Mouse (Mus musculus) T-cell, adult 2 months (primary cell): Measurements from ENCODE around the gene Zfpl1.

Experiments used
- DNase-seq: peaks from one replicate; pipeline ENCODE4 v3.0.0; 2022; ENCODE audit warnings: low spot score

The Zfpl1 gene

DNA sequence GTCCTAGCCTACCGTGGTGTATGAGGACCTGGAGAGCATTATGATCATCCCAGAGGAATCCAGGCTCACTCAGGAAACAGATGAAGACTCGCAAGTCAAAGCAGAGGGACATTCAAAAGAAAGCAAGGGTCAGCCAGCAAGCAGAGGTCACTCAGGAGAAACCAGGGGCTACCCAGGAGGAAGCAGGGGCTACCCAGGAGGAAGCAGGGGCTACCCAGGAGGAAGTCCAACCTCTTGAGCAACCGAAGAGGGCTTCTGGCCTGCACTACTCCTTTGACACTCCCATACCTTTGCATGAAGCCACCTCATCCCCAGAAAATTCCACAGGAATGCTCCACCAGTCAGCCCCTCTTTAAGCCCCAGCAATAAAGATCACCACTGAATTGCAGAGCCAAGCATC, 13.1 kb upstream of the Zfpl1 start:
- DNase-seq: no peak

GRCm38 (mm10) chr19:6094119-6094518, 9.4 kb upstream of the Zfpl1 start, which contains the start of gene AC131692.1:
Gene AC131692.1, plus strand, starts transcription at chr19:6094419.
- no peak for DNase-seq

DNA sequence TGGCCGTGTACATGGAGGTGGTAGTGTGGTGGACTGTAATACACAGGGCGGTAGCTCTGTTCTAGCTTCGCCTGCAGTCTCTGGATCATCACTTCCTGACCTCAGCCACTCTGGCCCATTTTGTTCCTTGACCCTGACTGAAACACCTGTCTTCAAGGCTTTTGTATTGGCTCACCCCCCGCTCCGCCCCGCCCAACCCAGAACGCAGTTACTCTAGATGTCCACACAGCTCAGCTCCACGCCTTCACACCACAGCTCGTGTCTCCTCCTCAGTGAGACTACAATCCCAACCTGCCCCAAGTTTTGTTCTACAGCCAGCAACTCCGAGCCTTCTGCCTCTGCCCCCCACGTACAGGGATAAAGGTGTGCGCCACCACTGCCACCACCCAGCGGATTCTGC, 4.1 kb upstream of the Zfpl1 start:
- no peak for DNase-seq

DNA sequence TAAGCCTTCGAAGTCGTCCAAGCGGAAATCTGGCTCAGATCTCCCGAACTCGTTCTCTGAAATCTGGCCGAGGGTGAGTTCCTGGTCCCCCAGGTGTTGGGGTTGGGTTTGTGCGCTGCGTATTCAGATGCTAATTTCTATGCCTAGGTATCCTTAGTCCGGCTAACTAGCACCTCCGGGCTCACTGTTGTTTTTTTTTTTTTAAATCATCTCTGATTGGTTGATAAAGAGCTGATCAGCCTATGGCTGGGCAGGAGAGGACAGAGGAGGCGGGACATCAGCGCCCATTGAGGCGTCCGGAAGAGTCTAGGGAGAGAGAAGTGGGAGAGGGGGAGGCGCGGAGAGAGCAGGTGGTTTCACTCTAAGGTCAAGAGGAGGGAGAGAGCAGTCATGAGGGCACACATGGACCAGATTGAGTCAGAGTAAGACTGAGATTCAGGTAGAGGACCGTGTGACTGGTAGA, 692 bp upstream of the Zfpl1 start:
- DNase-seq: peak; percentile 51

DNA sequence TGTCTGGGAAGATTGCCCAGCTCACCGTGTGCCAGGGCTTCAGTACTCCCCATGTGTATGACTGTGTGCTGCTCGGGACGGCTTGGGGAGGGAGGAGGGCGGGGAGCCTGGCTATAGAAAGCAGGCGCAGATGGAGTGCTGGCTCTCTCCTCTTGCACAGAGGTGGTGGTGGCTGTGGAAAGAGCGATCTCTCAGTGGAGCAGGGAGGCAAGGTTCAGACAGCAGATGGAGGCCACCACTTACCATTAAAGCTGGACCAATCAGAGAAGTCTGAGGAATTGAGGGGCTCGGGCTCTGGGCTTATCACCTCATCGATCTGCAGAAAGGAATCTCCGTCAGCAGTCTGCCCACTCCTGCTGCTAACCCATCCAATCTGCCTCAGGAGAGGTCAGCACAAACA, 2.6 kb downstream of the Zfpl1 start, which contains the start of gene Gm28374:
Gene Gm28374 (minus strand): TSS at position 101 of the 400 bp plus-strand sequence.
- DNase-seq: no peak

GRCm38 (mm10) chr19:6079983-6080480, 4.7 kb downstream of the Zfpl1 start, which contains the start of gene Tmem262:
Gene Tmem262, plus strand, starts transcription at chr19:6080033.
- no peak for DNase-seq

GRCm38 (mm10) chr19:6076564-6077393, 8.0 kb downstream of the Zfpl1 start, which contains the start of gene Vps51:
Gene Vps51, minus strand, starts transcription at chr19:6077231.
- DNase-seq: peak; percentile 88

GRCm38 (mm10) chr19:6073889-6074288, 10.9 kb downstream of the Zfpl1 start:
- DNase-seq: no peak

GRCm38 (mm10) chr19:6071261-6071660, 13.5 kb downstream of the Zfpl1 start:
- DNase-seq: no peak

- no peak for DNase-seq
Observed at GRCm38 (mm10) chr19:6070571-6071250, 14.0 kb downstream of the Zfpl1 start.

DNA sequence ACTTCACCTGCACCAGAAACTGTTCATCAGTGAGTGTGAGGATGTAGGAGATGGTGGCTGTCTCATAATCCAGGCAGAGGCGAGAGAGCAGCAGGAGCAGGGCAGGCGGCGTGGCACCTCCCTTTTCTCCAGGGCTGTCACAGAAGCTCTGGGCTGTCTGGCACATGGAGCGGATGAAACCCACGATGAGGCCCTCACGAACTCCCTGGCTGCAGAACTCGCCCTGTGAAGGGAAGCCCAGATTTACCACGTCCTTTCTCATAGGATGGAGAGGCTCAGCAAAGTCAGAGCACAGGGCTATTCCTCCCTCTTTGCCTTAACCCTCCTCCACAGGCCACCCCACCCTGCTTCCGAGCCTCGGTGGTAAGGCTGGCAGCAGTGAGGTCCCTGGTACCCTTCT, 14.9 kb downstream of the Zfpl1 start:
- DNase-seq: no peak

GRCm38 (mm10) chr19:6068951-6069350, 15.8 kb downstream of the Zfpl1 start:
- no peak for DNase-seq

GRCm38 (mm10) chr19:6067724-6068415, 16.9 kb downstream of the Zfpl1 start, which contains the start of gene Tm7sf2:
Gene Tm7sf2, minus strand, starts transcription at chr19:6068373.
- DNase-seq: peak; percentile 91

GRCm38 (mm10) chr19:6067011-6067723, 17.6 kb downstream of the Zfpl1 start:
- peak; percentile 84 for DNase-seq

- DNase-seq: no peak
Observed at GRCm38 (mm10) chr19:6066571-6066970, 18.2 kb downstream of the Zfpl1 start.

DNA sequence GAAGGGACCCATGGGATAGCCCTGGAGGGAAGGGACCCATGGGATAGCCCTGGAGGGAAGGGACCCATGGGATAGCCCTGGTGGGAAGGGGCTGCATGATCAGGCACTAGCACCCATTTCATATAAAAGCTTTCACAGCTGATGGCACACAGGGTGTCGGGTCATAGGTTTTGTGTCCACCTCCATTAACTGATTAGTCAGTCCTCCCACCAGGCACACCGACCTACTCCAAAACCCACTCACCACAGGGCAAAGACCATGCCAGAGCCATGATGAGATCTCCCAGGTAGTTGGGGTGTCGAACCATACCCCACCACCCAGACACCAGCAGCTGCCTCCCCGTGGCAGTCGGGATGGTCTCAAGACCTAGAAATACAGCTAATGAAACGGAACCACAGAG, 21.7 kb downstream of the Zfpl1 start:
- DNase-seq: no peak

- no peak for DNase-seq
Observed at GRCm38 (mm10) chr19:6062418-6062817, 22.3 kb downstream of the Zfpl1 start.

- peak; percentile 49 for DNase-seq
Observed at GRCm38 (mm10) chr19:6061641-6062302, 23.0 kb downstream of the Zfpl1 start.

GRCm38 (mm10) chr19:6061021-6061533, 23.7 kb downstream of the Zfpl1 start, which contains the start of gene Znhit2:
Gene Znhit2, plus strand, starts transcription at chr19:6061192.
- DNase-seq: peak; percentile 96

GRCm38 (mm10) chr19:6058966-6059365, 25.8 kb downstream of the Zfpl1 start:
- no peak for DNase-seq
